Mouse (Mus musculus): Measurements from ENCODE around the gene Eps8l3. TPM values are rescaled to one million over a fixed set of nuclear protein-coding genes. Genes with fewer than 3 reads are reported as not detected.

Eps8l3 gene
- total and polyA plus RNA-seq, 3 experiments, result 0.12 TPM; not detected in 2

GRCm38 (mm10) chr3:107863471-107863870 lies 13.6 kb upstream of the Eps8l3 start:
- no peak overlapping the region for H3K9ac ChIP-seq (ENCODE audit: control insufficient read depth, low read depth, low read length, poor library complexity, severe bottlenecking)
- no peaks in the 10 kb centered on the region for H3K9me3 ChIP-seq (replicated peaks; ENCODE audit: insufficient read depth, low read length)
- H3K79me2 ChIP-seq (ENCODE audit: control insufficient read depth, insufficient read depth, low read length, poor library complexity), result no peaks in the 10 kb centered on the region
- no peak overlapping the region for H3K27ac ChIP-seq (ENCODE audit: control insufficient read depth, low read depth, low read length)
- no peak overlapping the region for H3K4me3 ChIP-seq (ENCODE audit: control insufficient read depth in 1 of 2, insufficient read depth in 1 of 2, low read depth in 2 of 2, low read length in 2 of 2)
- H3K4me1 ChIP-seq (ENCODE audit: control insufficient read depth in 1 of 2, insufficient read depth in 2 of 2, low read length in 2 of 2), result peaks cover 0 to 9% of the 10 kb centered on the region in 2 experiments; a peak in 2 of 4 replicates
- TF ChIP-seq CHD1 (IDR thresholded peaks at IDR 0.05; ENCODE audit: low read depth, low read length), result no peak
- no peak for TF ChIP-seq TCF12 (IDR thresholded peaks at IDR 0.05; ENCODE audit: low read depth, low read length)
- TF ChIP-seq MXI1 (IDR thresholded peaks at IDR 0.05; ENCODE audit: low read depth, low read length), result no peak
- TF ChIP-seq ZNF384 (IDR thresholded peaks at IDR 0.05; ENCODE audit: low read depth, low read length), result no peak
- TF ChIP-seq ETS1 (IDR thresholded peaks at IDR 0.05; ENCODE audit: low read depth, low read length), result no peak
- no peak for TF ChIP-seq MAZ (IDR thresholded peaks at IDR 0.05; ENCODE audit: low read depth, low read length)
- no peak for TF ChIP-seq POLR2AphosphoS5 (IDR thresholded peaks at IDR 0.05; ENCODE audit: borderline replicate concordance, low read depth, low read length)
- no peak for TF ChIP-seq TBP (IDR thresholded peaks at IDR 0.05; ENCODE audit: low read depth, low read length)
- TF ChIP-seq SMC3 (IDR thresholded peaks at IDR 0.05; ENCODE audit: low read depth, low read length), result no peak
- no peak for TF ChIP-seq MEF2A (IDR thresholded peaks at IDR 0.05; ENCODE audit: extremely low read depth, insufficient replicate concordance, low read depth, low read length, poor library complexity, severe bottlenecking)
- no peak for DNase-seq (ENCODE audit: low read depth, low spot score)
- H3K36me3 ChIP-seq (ENCODE audit: control insufficient read depth in 1 of 2, insufficient read depth in 2 of 2, low read length in 2 of 2), result peaks cover 0 to 4% of the 10 kb centered on the region in 2 experiments; a peak in 1 of 4 replicates
- H3K27me3 ChIP-seq (ENCODE audit: control insufficient read depth in 1 of 2, insufficient read depth in 2 of 2, low read length in 2 of 2), result no peaks in the 10 kb centered on the region

GRCm38 (mm10) chr3:107863898-107864603 lies 13.0 kb upstream of the Eps8l3 start:
- Histone ChIP-seq H3K4me3 (ENCODE audit: control insufficient read depth in 1 of 2, insufficient read depth in 1 of 2, low read depth in 2 of 2, low read length in 2 of 2) (no peak overlapping the region), H3K9me3 (replicated peaks; ENCODE audit: insufficient read depth, low read length) (no peaks in the 10 kb centered on the region), H3K4me1 (ENCODE audit: control insufficient read depth in 1 of 2, insufficient read depth in 2 of 2, low read length in 2 of 2) (peaks cover 0 to 9% of the 10 kb centered on the region in 2 experiments; a peak in 2 of 4 replicates), H3K9ac (ENCODE audit: control insufficient read depth, low read depth, low read length, poor library complexity, severe bottlenecking) (no peak overlapping the region), H3K27ac (ENCODE audit: control insufficient read depth, low read depth, low read length) (no peak overlapping the region), H3K36me3 (ENCODE audit: control insufficient read depth in 1 of 2, insufficient read depth in 2 of 2, low read length in 2 of 2) (peaks cover 0 to 4% of the 10 kb centered on the region in 2 experiments; a peak in 1 of 4 replicates), H3K79me2 (ENCODE audit: control insufficient read depth, insufficient read depth, low read length, poor library complexity) (no peaks in the 10 kb centered on the region), H3K27me3 (ENCODE audit: control insufficient read depth in 1 of 2, insufficient read depth in 2 of 2, low read length in 2 of 2) (no peaks in the 10 kb centered on the region)
- no peak for TF ChIP-seq ZKSCAN1 (IDR thresholded peaks at IDR 0.05; ENCODE audit: low read depth, low read length)
- no peak for TF ChIP-seq CHD2 (IDR thresholded peaks at IDR 0.05; ENCODE audit: low read length)
- peak; percentile 98 for TF ChIP-seq SMC3 (IDR thresholded peaks at IDR 0.05; ENCODE audit: low read depth, low read length)
- TF ChIP-seq MEF2A (IDR thresholded peaks at IDR 0.05; ENCODE audit: extremely low read depth, insufficient replicate concordance, low read depth, low read length, poor library complexity, severe bottlenecking), result no peak
- no peak for TF ChIP-seq ZNF384 (IDR thresholded peaks at IDR 0.05; ENCODE audit: low read depth, low read length)
- peak; percentile 98 for TF ChIP-seq RAD21 (IDR thresholded peaks at IDR 0.05; ENCODE audit: low read depth, low read length)
- TF ChIP-seq CTCF (IDR thresholded peaks at IDR 0.05 in 2 of 3, conservative IDR thresholded peaks at IDR 0.05 in 1 of 3; ENCODE audit: control insufficient read depth in 1 of 3, insufficient read depth in 1 of 3, low read depth in 2 of 3, low read length in 3 of 3, poor library complexity in 1 of 3, severe bottlenecking in 1 of 3), result peak; percentile 82 to 97 (median 85)
- TF ChIP-seq ZC3H11A (IDR thresholded peaks at IDR 0.05; ENCODE audit: low read depth, low read length), result peak; percentile 97
- TF ChIP-seq NELFE (IDR thresholded peaks at IDR 0.05; ENCODE audit: low read depth, low read length), result no peak
- TF ChIP-seq ZMIZ1 (IDR thresholded peaks at IDR 0.05; ENCODE audit: low read depth, low read length), result no peak
- peak; percentile 87 for DNase-seq (ENCODE audit: low read depth, low spot score)
